Mouse (Mus musculus) heart, adult 9 months (tissue): ENCODE measurements at regions not wholly inside any gene's neighbourhood (a gene's known extent, or its start where the extent isn't known, plus 50 kb on each side); places are given as distances from the start of the nearest gene placed in this dataset.
A peak's percentile ranks its signal among the peaks of the same experiment; 100 is the strongest.

Experiments used
- DNase-seq, 2 experiments: peaks; one replicate each; pipeline ENCODE4 v3.0.0; 2022; ENCODE audit warnings: low spot score in 2 of 2

DNA sequence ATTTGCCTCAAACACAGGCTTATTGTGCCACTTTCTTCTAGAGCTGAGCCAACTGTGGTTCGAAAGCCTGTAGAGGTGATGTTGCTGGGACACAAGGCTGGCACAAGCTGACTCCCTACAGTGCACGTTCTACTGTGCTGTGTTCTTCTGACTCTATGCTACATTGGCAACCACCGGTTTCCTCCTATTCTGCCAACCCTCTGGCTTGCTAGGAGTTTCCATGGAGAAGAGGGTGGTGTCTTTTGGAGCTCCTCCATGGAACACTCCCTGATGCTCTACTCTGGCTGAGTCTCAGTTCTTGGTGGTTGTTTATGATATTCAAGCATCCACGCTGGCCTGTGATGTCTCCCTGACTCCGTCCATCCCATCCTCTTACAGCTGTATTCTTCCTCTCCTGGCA is 124.9 kb upstream of the Nmur2 start:
- DNase-seq, result no peak

DNA sequence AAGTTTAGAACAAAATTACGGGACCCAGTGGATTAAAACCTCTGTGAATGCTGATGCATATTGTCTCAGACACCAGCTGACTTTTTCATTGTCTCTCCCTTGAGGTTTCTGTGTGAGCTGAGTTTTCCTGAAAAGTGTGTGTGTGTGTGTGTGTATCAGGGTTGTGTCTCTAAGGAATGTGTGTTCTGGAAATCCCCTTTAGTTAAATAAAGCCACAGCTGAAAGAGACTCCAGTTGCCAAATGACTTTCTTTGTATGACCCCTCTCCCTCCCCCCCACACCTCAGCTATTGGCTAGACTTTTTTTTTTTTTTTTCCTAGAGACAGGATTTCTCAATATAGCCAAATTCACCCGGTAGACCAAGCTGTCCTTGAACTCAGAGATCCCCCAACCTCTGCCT is 119.5 kb upstream of the Nmur2 start:
- no peak for DNase-seq

DNA sequence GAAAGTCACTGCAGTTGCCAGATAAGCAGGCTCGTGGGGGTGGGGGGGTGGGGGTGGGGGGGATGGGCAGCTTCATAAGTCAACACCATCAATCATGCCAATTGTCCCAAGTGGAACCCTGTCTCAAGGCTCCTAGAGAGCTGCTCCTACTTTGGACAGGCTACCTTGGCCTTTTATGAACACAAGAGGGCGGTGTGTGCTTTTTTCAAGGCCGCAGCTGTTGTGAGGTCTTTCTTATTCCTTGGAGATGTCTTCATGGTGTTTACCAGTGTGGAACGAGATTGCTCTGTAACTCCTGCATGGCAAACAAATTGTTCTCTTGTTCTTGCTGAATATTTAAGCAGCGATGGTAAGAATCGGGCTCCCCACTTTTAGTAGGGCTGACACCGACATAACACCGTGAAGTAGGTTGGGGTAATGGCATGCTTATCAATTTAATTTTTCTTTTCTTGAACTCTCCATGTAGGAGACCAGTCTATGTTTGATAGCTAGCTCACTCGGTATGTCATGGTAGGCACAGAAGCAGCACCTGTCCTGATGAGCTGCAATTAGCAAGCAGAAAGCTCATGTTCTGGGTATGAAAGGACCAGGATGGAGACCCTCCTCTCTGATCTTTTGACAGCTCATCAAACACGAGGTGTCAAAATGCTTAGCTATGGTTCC is 118.7 kb upstream of the Nmur2 start:
- DNase-seq, result peak; percentile 8 to 19

DNA sequence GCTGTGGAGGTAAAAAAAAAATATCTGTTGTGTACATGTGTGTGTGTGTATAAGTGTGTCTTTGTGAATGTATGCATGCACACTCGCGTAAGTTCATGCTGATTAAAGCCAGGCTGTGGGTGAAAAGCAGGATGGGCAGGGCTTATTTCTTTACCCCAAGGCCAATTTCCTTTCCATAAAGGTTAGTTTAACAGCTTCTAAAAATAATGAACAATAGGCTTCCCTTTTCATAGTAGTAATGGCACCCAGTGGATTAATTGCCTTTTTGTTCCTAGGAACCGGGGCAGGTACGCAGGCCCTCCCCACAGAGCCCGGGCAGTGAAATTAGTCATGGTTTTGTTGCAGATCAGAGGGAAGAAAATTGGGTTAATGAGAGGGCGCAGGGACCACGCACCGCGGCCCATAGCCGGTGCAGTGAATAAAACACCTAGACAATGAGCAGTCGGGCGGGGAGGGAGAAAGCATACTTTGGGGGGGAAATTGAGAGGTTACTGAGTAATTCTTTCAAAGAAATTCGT is 110.1 kb upstream of the Nmur2 start:
- peak in 1 of 2 experiments; percentile 35 for DNase-seq

DNA sequence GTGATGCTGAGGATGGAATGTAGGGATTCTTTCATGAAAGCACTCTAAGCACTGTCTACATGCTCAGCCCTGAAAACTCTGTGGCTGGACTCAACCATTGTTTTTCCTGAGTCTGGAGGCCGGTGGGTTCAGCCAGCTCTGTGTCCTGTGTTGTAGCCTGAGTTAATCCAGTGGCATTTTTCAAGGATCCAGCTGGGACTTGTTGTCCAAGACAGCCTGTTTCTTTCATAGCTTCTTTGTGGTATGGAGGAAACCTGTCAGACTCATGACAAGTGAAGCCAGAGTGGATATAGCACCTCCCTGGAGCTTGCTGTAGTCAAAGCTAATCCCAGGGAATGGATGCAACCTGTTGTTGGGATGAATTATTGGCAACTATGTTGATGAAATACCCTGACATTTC is 108.9 kb upstream of the Nmur2 start:
- no peak for DNase-seq

DNA sequence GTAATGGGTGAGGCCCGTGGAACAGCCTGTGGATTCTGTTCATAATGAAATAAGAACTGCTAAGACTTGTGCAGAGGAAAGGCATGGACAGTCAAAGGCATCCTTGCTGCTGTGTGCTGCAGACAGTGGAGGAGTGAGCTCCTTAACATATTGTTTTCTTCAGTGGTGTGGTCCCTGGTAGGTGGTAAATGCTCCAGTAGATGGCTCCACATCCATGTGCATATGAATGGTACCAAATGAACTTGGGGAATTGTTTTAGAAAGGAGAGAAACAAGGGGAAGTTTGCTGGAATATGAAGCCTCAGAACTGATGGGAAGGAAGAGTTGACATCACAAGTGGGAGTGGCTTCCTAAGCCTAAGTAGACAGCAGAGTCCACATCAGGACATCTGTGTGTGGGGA is 108.1 kb upstream of the Nmur2 start:
- no peak for DNase-seq

DNA sequence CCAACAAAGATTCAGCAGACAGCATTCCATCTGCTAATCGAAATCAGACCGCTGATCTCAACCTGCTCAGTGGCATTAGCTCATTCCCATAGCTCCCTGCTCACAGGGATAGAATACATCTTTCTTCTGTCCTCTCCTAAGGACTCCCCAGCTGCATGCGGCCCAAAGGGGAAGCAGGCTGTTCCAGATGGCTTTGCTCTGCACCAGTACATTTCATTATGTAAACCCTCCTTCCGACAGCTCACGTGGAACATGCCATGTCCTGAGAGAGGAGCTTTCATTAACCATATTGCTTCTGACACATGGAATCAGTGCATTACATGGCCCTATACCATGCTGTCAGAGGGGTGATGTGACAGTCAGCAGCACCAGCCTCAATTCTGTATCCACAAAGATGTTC is 105.9 kb upstream of the Nmur2 start:
- no peak for DNase-seq

DNA sequence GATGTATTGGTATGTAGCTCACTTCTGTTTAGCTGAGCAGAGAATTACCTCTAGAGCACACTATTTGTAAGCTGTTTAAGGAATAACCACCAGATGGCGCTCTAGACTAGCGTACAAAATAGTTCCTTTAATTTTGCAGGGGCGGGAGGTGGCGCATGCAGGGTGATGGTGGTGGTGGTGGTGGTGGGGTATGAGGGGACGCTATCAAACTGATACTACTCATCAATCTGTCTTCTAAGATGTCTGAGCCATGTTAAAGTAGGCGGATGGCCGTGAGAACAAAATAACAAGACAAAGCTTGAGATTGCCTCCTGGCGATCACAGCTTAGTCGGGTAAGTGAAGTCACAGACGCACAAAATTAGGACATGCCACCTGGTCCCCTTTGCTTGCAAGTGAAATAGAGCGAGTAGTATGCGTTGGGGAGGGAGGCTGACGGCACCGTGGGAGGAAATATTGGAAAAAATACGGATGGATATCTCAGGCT is 90.6 kb upstream of the Nmur2 start:
- no peak for DNase-seq

DNA sequence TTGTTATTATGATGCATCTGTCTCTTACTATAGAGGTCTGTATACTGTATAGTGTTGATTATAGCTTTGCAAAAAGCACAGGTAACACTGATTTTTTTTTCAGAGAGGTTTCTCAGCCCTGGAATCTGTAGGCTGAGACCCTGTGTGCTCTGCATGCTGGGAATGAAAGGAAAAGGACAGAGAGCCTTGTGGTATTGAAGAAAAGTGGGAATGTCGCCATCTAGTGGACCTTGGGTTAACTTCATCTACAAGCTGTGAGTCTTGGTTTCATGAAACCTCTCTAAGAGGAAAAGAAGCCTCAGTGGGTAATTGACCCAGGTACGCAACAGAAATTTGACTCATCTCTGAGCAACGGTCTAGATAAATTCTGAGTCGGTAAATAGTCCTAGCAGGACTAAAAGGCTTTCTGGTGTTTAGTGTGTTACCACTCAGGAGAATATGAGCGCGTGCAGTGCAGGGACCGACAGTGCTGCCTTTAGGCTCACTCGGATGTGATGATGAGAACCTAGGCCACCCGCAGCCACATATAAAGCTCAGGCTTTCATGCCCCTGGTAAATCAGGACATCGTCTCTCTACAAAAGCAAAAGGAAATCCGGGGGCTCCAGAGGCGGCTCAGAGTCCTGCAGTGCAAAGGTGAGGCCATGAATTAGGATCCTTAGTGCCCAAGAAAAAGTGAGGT is 75.9 kb upstream of the Nmur2 start:
- no peak for DNase-seq

DNA sequence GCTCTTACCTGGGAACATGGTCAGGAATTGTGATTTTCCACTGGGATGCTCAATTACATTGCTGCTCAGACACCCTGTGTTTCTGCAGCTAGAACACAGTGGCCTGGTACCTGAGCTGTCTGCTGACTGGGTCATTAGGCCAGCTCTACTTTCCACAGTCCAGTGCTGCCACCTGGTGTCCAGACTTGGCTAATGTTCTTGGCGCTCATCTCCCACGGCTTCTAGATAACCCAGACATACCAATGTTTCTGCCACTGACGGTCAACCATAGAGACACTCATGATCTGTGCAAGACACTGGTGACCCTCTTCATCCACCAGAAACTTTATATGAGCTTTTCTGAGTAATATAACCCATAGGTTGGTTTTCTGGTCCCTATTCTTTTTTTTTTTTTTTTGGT is 67.1 kb upstream of the Nmur2 start:
- DNase-seq, result peak in 1 of 2 experiments; percentile 17

DNA sequence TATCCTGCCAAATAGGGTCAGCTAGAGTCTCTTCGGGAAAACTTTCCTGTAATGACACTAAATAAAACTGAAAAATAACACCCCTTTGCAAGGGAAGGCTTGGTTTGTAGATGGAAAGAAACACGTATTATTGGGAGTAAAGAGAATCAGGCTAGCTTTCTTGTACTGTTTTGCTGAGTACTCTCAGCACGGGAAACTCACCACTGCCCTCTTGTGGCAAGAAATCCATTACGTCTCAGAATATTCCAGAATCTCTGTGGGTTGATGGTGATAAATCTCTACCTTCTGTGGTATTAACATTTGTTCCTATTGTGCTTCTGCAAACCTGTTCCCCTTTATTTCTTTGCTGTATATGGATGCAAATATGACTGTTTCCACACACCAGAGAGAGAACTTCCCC is 64.8 kb upstream of the Nmur2 start:
- DNase-seq, result peak in 1 of 2 experiments; percentile 3

DNA sequence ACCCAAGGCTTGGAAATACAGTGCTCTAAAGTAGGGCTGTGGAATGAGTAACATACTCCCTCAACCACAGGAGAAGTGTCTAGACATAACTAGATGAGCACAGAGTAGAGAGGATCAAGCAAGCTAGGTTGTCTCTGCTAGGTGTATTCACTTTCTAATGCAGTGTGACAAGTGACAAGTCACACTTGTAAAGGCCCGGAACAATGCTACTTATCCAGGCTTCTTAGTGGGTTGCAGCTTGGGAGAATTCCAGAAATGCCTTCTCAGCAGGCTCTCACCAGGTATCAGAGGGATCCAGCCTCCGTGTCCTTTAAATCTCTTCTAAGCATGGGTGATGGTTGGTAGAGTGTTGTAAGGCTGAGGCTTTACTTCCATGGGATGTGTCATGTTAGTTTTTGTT is 52.1 kb upstream of the Nmur2 start:
- DNase-seq, result no peak
